Comparison of ENCODE assay signal across 32 mouse cellular contexts in the genomic region with DNA sequence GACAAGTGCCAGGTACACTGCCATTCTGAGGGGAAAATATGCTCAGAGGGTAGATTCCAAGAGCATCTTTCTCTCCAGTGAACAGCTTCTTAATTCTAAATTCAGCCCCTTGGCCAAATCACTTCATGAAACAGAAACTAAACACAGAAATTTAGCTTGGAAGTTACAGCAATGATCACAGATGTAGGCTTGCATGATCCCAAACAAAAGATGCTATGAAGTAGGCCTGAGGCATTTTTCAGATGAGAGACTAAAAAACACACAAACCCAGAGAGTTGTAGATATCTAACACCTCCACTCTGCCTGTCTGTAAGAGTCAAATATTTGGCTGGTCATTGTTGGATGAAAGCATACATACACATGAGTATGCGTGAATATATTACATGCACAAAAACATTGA.
"Had no signal": no experiment of that assay in that cellular context is flagged by ENCODE, and none has a peak within 500 bp of the region (broad histone marks: within the 10 kb centered on the region; RNA-seq: fewer than 3 reads in every experiment).

No protein-coding gene starts in this region.

- H3K9ac ChIP-seq: limb, embryonic 12.5 days; limb, embryonic 13.5 days; limb, embryonic 15.5 days; liver, embryonic 12.5 days; liver, embryonic 13.5 days; liver, embryonic 14.5 days; liver, embryonic 15.5 days; liver, postnatal 0 days; lung, embryonic 14.5 days; lung, embryonic 15.5 days; midbrain, embryonic 12.5 days; midbrain, embryonic 13.5 days; midbrain, embryonic 15.5 days; neural tube, embryonic 12.5 days; neural tube, embryonic 13.5 days had no signal

- ATAC-seq: liver, embryonic 12.5 days; liver, postnatal 0 days; lung, postnatal 0 days; midbrain, embryonic 13.5 days; midbrain, embryonic 15.5 days; midbrain, embryonic 16.5 days had no signal

- H3K4me3 ChIP-seq: limb, embryonic 10.5 days; limb, embryonic 12.5 days; limb, embryonic 13.5 days; limb, embryonic 15.5 days; liver, embryonic 12.5 days; liver, embryonic 13.5 days; liver, embryonic 15.5 days; lung, embryonic 15.5 days; megakaryocyte, embryonic 14.5 days; midbrain, embryonic 12.5 days; midbrain, embryonic 13.5 days; midbrain, embryonic 15.5 days; myocyte; neural tube, embryonic 12.5 days; neural tube, embryonic 13.5 days had no signal

- H3K4me1 ChIP-seq: limb, embryonic 10.5 days; limb, embryonic 12.5 days; limb, embryonic 13.5 days; limb, embryonic 15.5 days; liver, embryonic 12.5 days; liver, embryonic 13.5 days; liver, embryonic 15.5 days; lung, embryonic 15.5 days; megakaryocyte, embryonic 14.5 days; midbrain, embryonic 12.5 days; midbrain, embryonic 13.5 days; midbrain, embryonic 15.5 days; neural tube, embryonic 12.5 days; neural tube, embryonic 13.5 days had no signal

- H3K27ac ChIP-seq: limb, embryonic 10.5 days; limb, embryonic 12.5 days; limb, embryonic 13.5 days; limb, embryonic 15.5 days; liver, embryonic 12.5 days; liver, embryonic 13.5 days; liver, embryonic 14.5 days; liver, embryonic 15.5 days; lung, embryonic 15.5 days; macrophage; midbrain, embryonic 12.5 days; midbrain, embryonic 13.5 days; midbrain, embryonic 15.5 days; neural tube, embryonic 12.5 days; neural tube, embryonic 13.5 days had no signal

- H3K4me2 ChIP-seq: limb, embryonic 12.5 days; limb, embryonic 13.5 days; limb, embryonic 15.5 days; liver, embryonic 11.5 days; liver, embryonic 12.5 days; liver, embryonic 13.5 days; liver, embryonic 15.5 days; lung, embryonic 14.5 days; lung, embryonic 15.5 days; midbrain, embryonic 11.5 days; midbrain, embryonic 12.5 days; midbrain, embryonic 13.5 days; midbrain, embryonic 15.5 days; neural tube, embryonic 12.5 days; neural tube, embryonic 13.5 days had no signal

- H3K36me3 ChIP-seq: limb, embryonic 10.5 days; limb, embryonic 12.5 days; limb, embryonic 13.5 days; limb, embryonic 15.5 days; liver, embryonic 12.5 days; liver, embryonic 13.5 days; liver, embryonic 15.5 days; lung, embryonic 15.5 days; midbrain, embryonic 12.5 days; midbrain, embryonic 13.5 days; midbrain, embryonic 15.5 days; neural tube, embryonic 12.5 days; neural tube, embryonic 13.5 days had no signal

- H3K9me3 ChIP-seq: limb, embryonic 10.5 days; limb, embryonic 12.5 days; limb, embryonic 13.5 days; limb, embryonic 15.5 days; liver, embryonic 12.5 days; liver, embryonic 13.5 days; liver, embryonic 15.5 days; lung, embryonic 15.5 days; midbrain, embryonic 12.5 days; midbrain, embryonic 13.5 days; midbrain, embryonic 15.5 days; neural tube, embryonic 12.5 days; neural tube, embryonic 13.5 days had no signal

- H3K27me3 ChIP-seq: limb, embryonic 12.5 days; limb, embryonic 13.5 days; limb, embryonic 15.5 days; liver, embryonic 12.5 days; liver, embryonic 13.5 days; liver, embryonic 15.5 days; lung, embryonic 15.5 days; megakaryocyte, embryonic 14.5 days; midbrain, embryonic 12.5 days; midbrain, embryonic 13.5 days; midbrain, embryonic 15.5 days; neural tube, embryonic 12.5 days; neural tube, embryonic 13.5 days had no signal

- DNase-seq: left cerebral cortex, postnatal 4 days; liver; liver, embryonic 13.5 days; liver, postnatal 0 days; lung, adult 18-20 months; lung, adult 2 months; lung, embryonic 14.5 days; lung, postnatal 10 days; lung, postnatal 14 days; lung, postnatal 36 days; lung, postnatal 4 days; midbrain, embryonic 14.5 days had no signal
